ENCODE assay signal across 12 mouse cellular contexts in the genomic region with DNA sequence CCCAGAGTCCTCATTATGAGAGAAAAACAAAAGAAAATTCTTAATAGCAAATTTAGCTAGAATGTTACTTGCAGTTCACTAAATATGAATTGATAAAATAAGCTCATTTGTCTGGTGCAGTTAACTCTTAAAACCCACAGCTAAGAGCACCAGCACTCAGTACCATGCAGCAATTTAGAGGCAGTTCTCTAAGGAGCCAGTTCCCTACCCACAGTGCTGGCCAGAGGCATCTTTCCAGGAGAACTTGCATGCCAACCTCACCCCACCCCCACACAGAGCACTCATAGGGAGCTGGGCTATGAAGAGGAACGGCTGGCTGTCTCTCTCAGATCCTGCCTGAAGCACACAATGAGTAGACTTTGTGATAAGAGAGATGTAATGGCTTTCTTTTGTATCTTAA. TPM values are rescaled to one million over a fixed set of nuclear protein-coding genes. Genes with fewer than 3 reads are reported as not detected.
DNase-seq lines count a peak whose midpoint lies in the region; ATAC-seq lines count a peak whose summit lies in the region.
"Had no signal": no experiment of that assay in that cellular context is flagged by ENCODE, and none has a peak within 500 bp of the region (broad histone marks: within the 10 kb centered on the region; RNA-seq: fewer than 3 reads in every experiment).

No protein-coding gene starts in this region.

- peak; percentile 13 for DNase-seq in heart, postnatal 4 days
- no peak for DNase-seq in heart, adult 9 months (ENCODE audit: low spot score in 2 of 2)
- peak; percentile 82 for DNase-seq in brain, adult 2 months (ENCODE audit: low read depth, low spot score)
- peak; percentile 61 to 74 for DNase-seq in frontal cortex, postnatal 36 days (ENCODE audit: low spot score in 2 of 2)
- peak; percentile 22 to 89 for DNase-seq in left cerebral cortex, postnatal 25 days (ENCODE audit: low spot score in 2 of 2)
- no peak for DNase-seq in midbrain, embryonic 10.5 days (ENCODE audit: low spot score)
- no peak for DNase-seq in thymus, postnatal 10 days (ENCODE audit: low spot score in 2 of 2)

- no peaks in the 10 kb centered on the region for H3K36me3 ChIP-seq in midbrain, embryonic 10.5 days
- H3K36me3 ChIP-seq: embryonic facial prominence, embryonic 15.5 days; midbrain, embryonic 12.5 days; stomach, embryonic 15.5 days had no signal

- H3K27ac ChIP-seq in midbrain, embryonic 10.5 days (replicated peaks): no peak overlapping the region
- H3K27ac ChIP-seq: embryonic facial prominence, embryonic 15.5 days; midbrain, embryonic 12.5 days; stomach, embryonic 15.5 days had no signal

- H3K4me3 ChIP-seq in midbrain, embryonic 10.5 days: no peak overlapping the region
- H3K4me3 ChIP-seq: embryonic facial prominence, embryonic 15.5 days; midbrain, embryonic 12.5 days; stomach, embryonic 15.5 days had no signal

- H3K9me3 ChIP-seq in midbrain, embryonic 10.5 days (replicated peaks): no peaks in the 10 kb centered on the region
- H3K9me3 ChIP-seq: embryonic facial prominence, embryonic 15.5 days; midbrain, embryonic 12.5 days; stomach, embryonic 15.5 days had no signal

- WGBS in midbrain, embryonic 10.5 days: 13% methylated on average over 1 of the region's 1 CpGs

- intact Hi-C loops in left cerebral cortex, postnatal 25 days (cut with DNase I): no loop called here

- H3K27me3 ChIP-seq in midbrain, embryonic 10.5 days (ENCODE audit: low read depth, poor library complexity, severe bottlenecking): peaks cover 15% of the 10 kb centered on the region; the same call in 1 of the 2 replicates
- H3K27me3 ChIP-seq: embryonic facial prominence, embryonic 15.5 days; midbrain, embryonic 12.5 days; stomach, embryonic 15.5 days had no signal

- H3K4me1 ChIP-seq in midbrain, embryonic 10.5 days: peaks cover 12% of the 10 kb centered on the region
- H3K4me1 ChIP-seq: embryonic facial prominence, embryonic 15.5 days; stomach, embryonic 15.5 days had no signal

- ATAC-seq in megakaryocyte, adult 5-6 weeks (ENCODE audit: poor library complexity, severe bottlenecking): no peak
- ATAC-seq: intestine, postnatal 0 days had no signal

RNA-seq across cellular contexts. Expression of gene Myh2, which starts 17.7 kb away (rescaled TPM):
- total RNA-seq in heart, postnatal 4 days (2021): under 1 TPM in 1 of 2 experiments, not detected in 1; 0.65 TPM
- under 1 TPM; 0.50 to 0.57 TPM for total RNA-seq in left cerebral cortex, postnatal 25 days (2021)
- not detected in 2 replicates for total RNA-seq in megakaryocyte, adult 5-6 weeks (2015)
- total RNA-seq in megakaryocyte, adult 5-6 weeks (2017): not detected in 2 replicates
- 0.04 TPM in 1 of 2 replicates, not detected in the other for polyA plus RNA-seq in midbrain, embryonic 10.5 days (2016; fragmentation: Nextera tagmentation; extraction: Ambion mirVana)
- polyA plus RNA-seq: stomach, embryonic 15.5 days had no signal

RNA-seq across cellular contexts. Expression of gene Myh1, which starts 46.7 kb away (rescaled TPM):
- total RNA-seq in heart, postnatal 4 days (2021): 1 to 10 TPM in 1 of 2 experiments, under 1 TPM in 1; 0.14 to 3.2 TPM
- under 1 TPM; 0.09 to 0.25 TPM for total RNA-seq in left cerebral cortex, postnatal 25 days (2021)
- total RNA-seq in megakaryocyte, adult 5-6 weeks (2015): not detected in 2 replicates
- not detected in 2 replicates for total RNA-seq in megakaryocyte, adult 5-6 weeks (2017)
- not detected in 2 replicates for polyA plus RNA-seq in midbrain, embryonic 10.5 days (2016; fragmentation: Nextera tagmentation; extraction: Ambion mirVana)
- polyA plus RNA-seq: midbrain, embryonic 12.5 days had no signal

Comparison
In these comparisons a context has a peak if more than half of its experiments do, and no peak if none do; other contexts are left out.
1. DNase-seq: peak in heart, postnatal 4 days (single experiment), brain, adult 2 months (single experiment), frontal cortex, postnatal 36 days (2 of 2) and left cerebral cortex, postnatal 25 days (2 of 2); none in heart, adult 9 months (0 of 2), midbrain, embryonic 10.5 days (single experiment) and thymus, postnatal 10 days (0 of 2).